Mouse (Mus musculus) forebrain, embryonic 16.5 days (tissue): Measurements from ENCODE around the gene Klhl42. TPM values are rescaled to one million over a fixed set of nuclear protein-coding genes. Genes with fewer than 3 reads are reported as not detected.
A peak's percentile ranks its signal among the peaks of the same experiment; 100 is the strongest.

Experiments
- ATAC-seq: fragments of 200-750 bp; cut with Nextera tagmentation; 2 replicates; pipeline ENCODE4 v1.8.0; 2017; ENCODE audit warnings: mild to moderate bottlenecking, moderate library complexity
- H3K27ac ChIP-seq: fragments of 300-500 bp; sonication (generic); 2 replicates; pipeline ENCODE4 v1.5.1; 2014; ENCODE audit warnings: low read length, control low read depth
- H3K27me3 ChIP-seq: fragments of 300-500 bp; sonication (generic); replicated peaks from 2 replicates; pipeline ENCODE4 v1.6.1; 2014; ENCODE audit warnings: low read length; ENCODE audit not compliant: control insufficient read depth, insufficient read depth
- H3K36me3 ChIP-seq: fragments of 300-500 bp; sonication (generic); 2 replicates; pipeline ENCODE4 v1.6.1; 2014; ENCODE audit not compliant: control insufficient read depth, insufficient read depth
- H3K4me1 ChIP-seq: fragments of 300-500 bp; sonication (generic); replicated peaks from 2 replicates; pipeline ENCODE4 v1.6.1; 2014; ENCODE audit warnings: low read length; ENCODE audit not compliant: control insufficient read depth, insufficient read depth
- H3K4me2 ChIP-seq: fragments of 300-500 bp; sonication (generic); 2 replicates; pipeline ENCODE4 v1.6.1; 2014; ENCODE audit warnings: mild to moderate bottlenecking, low read length, control low read depth
- H3K4me3 ChIP-seq: fragments of 300-500 bp; sonication (generic); replicated peaks from 2 replicates; pipeline ENCODE4 v1.5.1; 2014; ENCODE audit warnings: mild to moderate bottlenecking, low read length, control low read depth
- H3K9ac ChIP-seq: fragments of 300-500 bp; sonication (generic); replicated peaks from 2 replicates; pipeline ENCODE4 v1.6.1; 2014; ENCODE audit warnings: low read depth, low read length, control low read depth
- H3K9me3 ChIP-seq: fragments of 300-500 bp; sonication (generic); 2 replicates; pipeline ENCODE4 v1.6.1; 2016; ENCODE audit warnings: low read length; ENCODE audit not compliant: control insufficient read depth
- WGBS: fragments of 180-500 bp; shearing (Covaris S2); extraction: QIAGEN DNeasy Blood & Tissue Kit; methylation state at CpG from one replicate; pipeline ENCODE4 v1.1.7; 2014; 5-methylcytosine and 5-hydroxymethylcytosine counted together
- polyA plus RNA-seq: library from polyadenylated mRNA; unstranded; fragments of >200 nt; fragmentation: Nextera tagmentation; extraction: Ambion mirVana; gene quantifications from 2 replicates; pipeline ENCODE4 v1.2.1, GENCODE M21; 2015

Klhl42 gene
- polyA plus RNA-seq, 1 experiment from 2014 or later = 6.5 TPM

- H3K27me3 ChIP-seq = no peaks in the 10 kb centered on the region
- H3K4me1 ChIP-seq = peaks cover 19% of the 10 kb centered on the region
- no peak overlapping the region for H3K9ac ChIP-seq
- H3K9me3 ChIP-seq = no peaks in the 10 kb centered on the region
- no peak overlapping the region for H3K27ac ChIP-seq
- WGBS = 58% methylated on average over 8 of the region's 8 CpGs
- ATAC-seq = no peak
- no peak overlapping the region for H3K4me3 ChIP-seq
- no peak overlapping the region for H3K4me2 ChIP-seq
- H3K36me3 ChIP-seq = peaks cover 2% of the 10 kb centered on the region; the same call in 1 of the 2 replicates
Measured at GRCm38 (mm10) chr6:147097346-147097929, 6.3 kb downstream of the Klhl42 start.

GRCm38 (mm10) chr6:147099458-147100277 is 8.5 kb downstream of the Klhl42 start:
- Histone ChIP-seq H3K9ac (no peak overlapping the region), H3K4me2 (no peak overlapping the region), H3K27me3 (no peaks in the 10 kb centered on the region), H3K4me3 (no peak overlapping the region), H3K36me3 (peaks cover 2% of the 10 kb centered on the region; the same call in 1 of the 2 replicates), H3K9me3 (no peaks in the 10 kb centered on the region), H3K27ac (no peak overlapping the region), H3K4me1 (peaks cover 2% of the 10 kb centered on the region)
- ATAC-seq = no peak
- WGBS = 86% methylated on average over 19 of the region's 19 CpGs

- Histone ChIP-seq H3K9ac (no peak overlapping the region), H3K9me3 (no peaks in the 10 kb centered on the region), H3K4me3 (no peak overlapping the region), H3K4me2 (no peak overlapping the region), H3K4me1 (no peaks in the 10 kb centered on the region), H3K27ac (no peak overlapping the region), H3K27me3 (no peaks in the 10 kb centered on the region), H3K36me3 (no peaks in the 10 kb centered on the region)
- WGBS = 74% methylated on average over 3 of the region's 3 CpGs
- ATAC-seq = no peak
Measured at GRCm38 (mm10) chr6:147102293-147102692, 11.1 kb downstream of the Klhl42 start.

- Histone ChIP-seq H3K36me3 (peaks cover 14% of the 10 kb centered on the region), H3K4me3 (no peak overlapping the region), H3K9ac (no peak overlapping the region), H3K27ac (no peak overlapping the region), H3K9me3 (no peaks in the 10 kb centered on the region), H3K4me1 (no peaks in the 10 kb centered on the region), H3K27me3 (no peaks in the 10 kb centered on the region), H3K4me2 (no peak overlapping the region)
- 100% methylated on average over 1 of the region's 1 CpGs for WGBS
- no peak for ATAC-seq
Measured at GRCm38 (mm10) chr6:147105529-147105928, 14.3 kb downstream of the Klhl42 start.

- ATAC-seq = no peak
- Histone ChIP-seq H3K36me3 (peaks cover 14% of the 10 kb centered on the region), H3K4me3 (no peak overlapping the region), H3K4me1 (no peaks in the 10 kb centered on the region), H3K9me3 (no peaks in the 10 kb centered on the region), H3K9ac (no peak overlapping the region), H3K27ac (no peak overlapping the region), H3K27me3 (no peaks in the 10 kb centered on the region), H3K4me2 (no peak overlapping the region)
- WGBS = 96% methylated on average over 6 of the region's 6 CpGs
Measured at GRCm38 (mm10) chr6:147106716-147107115, 15.5 kb downstream of the Klhl42 start.

- 86% methylated on average over 7 of the region's 7 CpGs for WGBS
- peaks cover 14% of the 10 kb centered on the region for H3K36me3 ChIP-seq
Measured at GRCm38 (mm10) chr6:147109283-147109682, 18.1 kb downstream of the Klhl42 start.

GRCm38 (mm10) chr6:147116579-147116978 is 25.4 kb downstream of the Klhl42 start:
- H3K9ac ChIP-seq = no peak overlapping the region
- WGBS = 8% methylated on average over 10 of the region's 10 CpGs
- ATAC-seq = peak; percentile 81

More at GRCm38 (mm10) chr6:147109283-147109682, 18.1 kb downstream of the Klhl42 start:
- Histone ChIP-seq H3K27ac (no peak overlapping the region), H3K27me3 (no peaks in the 10 kb centered on the region), H3K4me3 (no peak overlapping the region), H3K4me1 (no peaks in the 10 kb centered on the region), H3K9ac (no peak overlapping the region), H3K4me2 (no peak overlapping the region), H3K9me3 (no peaks in the 10 kb centered on the region)
- no peak for ATAC-seq

GRCm38 (mm10) chr6:147117764-147118163 is 26.6 kb downstream of the Klhl42 start:
- H3K9ac ChIP-seq = no peak overlapping the region
- H3K27me3 ChIP-seq = no peaks in the 10 kb centered on the region
- ATAC-seq = no peak
- H3K27ac ChIP-seq = no peak overlapping the region
- 94% methylated on average over 7 of the region's 7 CpGs for WGBS
- no peaks in the 10 kb centered on the region for H3K36me3 ChIP-seq
- H3K4me3 ChIP-seq = no peak overlapping the region
- no peaks in the 10 kb centered on the region for H3K4me1 ChIP-seq
- no peaks in the 10 kb centered on the region for H3K9me3 ChIP-seq
- H3K4me2 ChIP-seq = no peak overlapping the region

More at GRCm38 (mm10) chr6:147116579-147116978, 25.4 kb downstream of the Klhl42 start:
- no peak overlapping the region for H3K27ac ChIP-seq
- no peaks in the 10 kb centered on the region for H3K4me1 ChIP-seq
- no peaks in the 10 kb centered on the region for H3K27me3 ChIP-seq
- no peaks in the 10 kb centered on the region for H3K36me3 ChIP-seq
- H3K4me3 ChIP-seq = no peak overlapping the region
- H3K4me2 ChIP-seq = no peak overlapping the region
- H3K9me3 ChIP-seq = no peaks in the 10 kb centered on the region

- Histone ChIP-seq H3K9me3 (no peaks in the 10 kb centered on the region), H3K4me1 (no peaks in the 10 kb centered on the region), H3K27ac (no peak overlapping the region), H3K36me3 (no peaks in the 10 kb centered on the region), H3K4me2 (no peak overlapping the region), H3K9ac (no peak overlapping the region), H3K27me3 (no peaks in the 10 kb centered on the region), H3K4me3 (no peak overlapping the region)
- no peak for ATAC-seq
- WGBS = 94% methylated on average over 3 of the region's 3 CpGs
Measured at GRCm38 (mm10) chr6:147118190-147118589, 27.0 kb downstream of the Klhl42 start.
